Mouse (Mus musculus) left cerebral cortex, postnatal 14 days (tissue): ENCODE results near the gene Birc3. TPM values are rescaled to one million over a fixed set of nuclear protein-coding genes. Genes with fewer than 3 reads are reported as not detected.
"Not testable (repeated sequence)": the region's sequence is repeated elsewhere in the genome, so short reads cannot be mapped to it uniquely, and the experiment has no call there.

Source experiments
- DNase-seq, 2 experiments: peaks; one replicate each; pipeline ENCODE4 v3.0.0; 2021 to 2022; ENCODE audit warnings: low spot score in 2 of 2, mixed read lengths in 1 of 2
- intact Hi-C: fragments of 180-260 bp; cut with DNase I; formaldehyde crosslinking; loops from one replicate; pipeline ENCODE4 v1.15.1; 2025
- long read RNA-seq, 2 experiments: library from polyadenylated mRNA; stranded (forward); transcript quantifications; one replicate each; pipeline ENCODE4 v2.0.0; 2021
- total RNA-seq, 2 experiments: library from RNA; stranded (reverse); gene quantifications; 2 replicates each; pipeline ENCODE4 v1.2.3; 2021

Gene Birc3
- total RNA-seq, result 1 to 10 TPM in 1 of 2 experiments, under 1 TPM in 1; 0.93 to 5.5 TPM
- long read RNA-seq, experiment 1, partial matches to known transcripts, result 0 of 1 reads
- long read RNA-seq, experiment 1, other reads (novel, unspliced or antisense), result 1 of 1 reads
- long read RNA-seq, experiment 2, partial matches to known transcripts, result 0 of 3 reads
- long read RNA-seq, experiment 2, other reads (novel, unspliced or antisense), result 1 of 3 reads

- intact Hi-C loops, result no loop called here
- DNase-seq, result peak in 1 of 2 experiments; percentile 4
Observed at GRCm38 (mm10) chr9:7872775-7873439, at the start of gene Birc3. Gene Birc3 (minus strand): TSS chr9:7873186.

GRCm38 (mm10) chr9:7914925-7915324 is 41.9 kb upstream of the Birc3 start:
- intact Hi-C loops, result no loop called here
- no peak for DNase-seq

GRCm38 (mm10) chr9:7914487-7914886 is 41.5 kb upstream of the Birc3 start:
- intact Hi-C loops, result no loop called here

GRCm38 (mm10) chr9:7913953-7914352 is 41.0 kb upstream of the Birc3 start:
- intact Hi-C loops, result no loop called here
- no peak for DNase-seq

More at GRCm38 (mm10) chr9:7914487-7914886, 41.5 kb upstream of the Birc3 start:
- no peak for DNase-seq

- DNase-seq, result no peak
Observed at GRCm38 (mm10) chr9:7907351-7907985, 34.5 kb upstream of the Birc3 start.

GRCm38 (mm10) chr9:7906564-7906963 is 33.6 kb upstream of the Birc3 start:
- DNase-seq, result no peak
- intact Hi-C loops, result no loop called here

More at GRCm38 (mm10) chr9:7907351-7907985, 34.5 kb upstream of the Birc3 start:
- intact Hi-C loops, result no loop called here

- no peak for DNase-seq
- intact Hi-C loops, result no loop called here
Observed at GRCm38 (mm10) chr9:7903825-7904224, 30.8 kb upstream of the Birc3 start.

- DNase-seq, result no peak
- intact Hi-C loops, result no loop called here
Observed at GRCm38 (mm10) chr9:7903262-7903661, 30.3 kb upstream of the Birc3 start.

- intact Hi-C loops, result no loop called here
- DNase-seq, result no peak
Observed at GRCm38 (mm10) chr9:7902311-7902710, 29.3 kb upstream of the Birc3 start.

- intact Hi-C loops, result no loop called here
- no peak for DNase-seq
Observed at GRCm38 (mm10) chr9:7900965-7901364, 28.0 kb upstream of the Birc3 start.

- peak; percentile 75 to 76 for DNase-seq
- intact Hi-C loops, result loop anchor here (1.0 kb wide), 2 partner anchors 183 to 294 kb away; no protein-coding TSS in a partner anchor
Observed at GRCm38 (mm10) chr9:7897502-7897901, 24.5 kb upstream of the Birc3 start.

GRCm38 (mm10) chr9:7891796-7892195 is 18.8 kb upstream of the Birc3 start:
- intact Hi-C loops, DNase-seq: not testable (repeated sequence)

- no peak for DNase-seq
- intact Hi-C loops, result no loop called here
Observed at GRCm38 (mm10) chr9:7891177-7891576, 18.2 kb upstream of the Birc3 start.

GRCm38 (mm10) chr9:7884346-7884745 is 11.4 kb upstream of the Birc3 start:
- intact Hi-C loops, result no loop called here
- no peak for DNase-seq

- intact Hi-C loops, result no loop called here
- no peak for DNase-seq
Observed at GRCm38 (mm10) chr9:7882304-7882865, 9.4 kb upstream of the Birc3 start.

- intact Hi-C loops, result no loop called here
- DNase-seq, result no peak
Observed at GRCm38 (mm10) chr9:7873511-7874211, 675 bp upstream of the Birc3 start.

- peak in 1 of 2 experiments; percentile 5 for DNase-seq
- intact Hi-C loops, result no loop called here
Observed at GRCm38 (mm10) chr9:7872044-7872774, 777 bp downstream of the Birc3 start.

- no peak for DNase-seq
- intact Hi-C loops, result no loop called here
Observed at GRCm38 (mm10) chr9:7871316-7872043, 1.5 kb downstream of the Birc3 start.
